Mouse (Mus musculus) thymus, postnatal 36 days (tissue): ENCODE results near the gene Nedd1.

Source experiments
- DNase-seq, 2 experiments: peaks; one replicate each; pipeline ENCODE4 v3.0.0; 2022; ENCODE audit warnings: mixed read lengths in 2 of 2

The Nedd1 gene

DNA sequence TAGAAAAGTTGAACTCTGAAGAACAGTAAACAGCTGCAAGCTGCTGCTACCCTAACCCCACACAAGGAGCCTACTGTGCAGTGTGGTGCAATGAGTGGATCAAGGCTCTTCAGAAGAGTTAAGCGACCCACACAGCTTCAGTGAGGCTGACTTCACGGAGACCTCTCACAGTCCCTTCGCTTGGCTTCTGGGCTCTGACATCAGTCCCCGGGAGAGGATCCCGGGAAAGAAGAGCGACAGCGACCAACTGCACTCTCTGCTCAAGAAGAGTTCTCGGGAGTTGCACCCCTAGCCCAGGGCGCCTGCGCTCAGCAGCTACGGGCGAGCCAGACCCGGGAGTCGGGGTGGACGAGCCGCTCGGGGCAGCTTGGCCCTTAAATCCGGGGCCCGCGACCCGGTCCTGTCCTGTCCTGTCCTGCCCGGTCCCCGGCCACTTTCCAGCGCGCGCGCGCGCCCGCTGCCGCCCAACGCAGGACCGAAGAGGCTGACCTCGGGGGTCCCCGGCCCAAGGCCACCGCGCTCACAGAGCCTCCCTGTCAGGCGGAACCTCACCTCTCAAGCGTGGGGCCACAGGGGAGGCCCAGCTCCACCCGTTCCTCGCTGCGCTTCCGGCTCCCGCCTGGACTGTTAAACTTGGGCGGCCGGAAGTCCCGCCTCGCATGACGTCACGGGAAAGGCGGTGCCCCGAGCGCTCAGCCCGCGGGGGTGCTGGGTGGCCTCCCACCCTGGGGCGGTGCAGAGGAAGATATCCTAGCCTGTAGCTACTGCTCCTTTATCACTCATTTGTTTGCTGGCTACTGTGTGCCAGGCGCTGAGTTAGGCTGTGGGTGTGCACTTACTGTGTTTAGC lies at the start of gene Nedd1:
Gene Nedd1 (minus strand): TSS at position 650 of the 849 bp plus-strand sequence.
- DNase-seq, result peak; percentile 98

DNA sequence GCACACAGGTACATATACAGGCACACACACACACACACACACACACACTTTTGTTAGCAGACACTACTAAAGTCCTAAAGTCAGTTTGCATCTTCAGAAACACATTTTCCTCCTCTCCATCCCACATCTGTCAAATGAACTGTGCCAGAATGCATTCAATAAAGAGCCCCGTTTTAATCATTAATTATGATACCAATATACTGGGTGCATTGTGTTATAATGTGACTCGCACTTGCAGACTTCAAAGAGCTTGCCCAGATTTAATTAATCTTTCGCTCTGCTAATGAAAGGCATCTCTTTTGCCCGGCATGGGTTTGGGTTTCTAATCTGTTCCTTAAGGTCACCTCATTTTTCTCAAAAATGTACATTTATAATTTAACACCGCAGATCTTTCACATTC lies 32.1 kb upstream of the Nedd1 start:
- DNase-seq, result no peak

GRCm38 (mm10) chr10:92730339-92730738 lies 8.1 kb upstream of the Nedd1 start:
- DNase-seq, result no peak

DNA sequence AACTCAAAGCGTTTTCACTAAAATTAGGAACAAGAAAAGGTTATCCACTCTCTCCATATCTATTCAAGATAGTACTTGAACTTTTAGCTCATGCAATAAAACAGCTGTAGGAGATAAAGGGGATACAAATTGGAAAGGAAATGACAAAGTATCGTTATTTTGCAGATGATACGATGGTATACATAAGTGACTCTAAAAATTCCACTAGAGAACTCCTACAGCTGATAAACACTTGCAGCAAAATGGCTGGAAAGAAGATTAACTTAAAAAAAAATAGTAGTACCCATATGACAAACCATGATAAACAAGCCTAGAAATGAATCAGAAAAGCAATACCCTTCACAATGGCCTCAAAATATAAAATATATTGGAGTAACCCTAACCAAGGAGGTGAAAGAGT lies 6.5 kb upstream of the Nedd1 start:
- DNase-seq, result no peak

DNA sequence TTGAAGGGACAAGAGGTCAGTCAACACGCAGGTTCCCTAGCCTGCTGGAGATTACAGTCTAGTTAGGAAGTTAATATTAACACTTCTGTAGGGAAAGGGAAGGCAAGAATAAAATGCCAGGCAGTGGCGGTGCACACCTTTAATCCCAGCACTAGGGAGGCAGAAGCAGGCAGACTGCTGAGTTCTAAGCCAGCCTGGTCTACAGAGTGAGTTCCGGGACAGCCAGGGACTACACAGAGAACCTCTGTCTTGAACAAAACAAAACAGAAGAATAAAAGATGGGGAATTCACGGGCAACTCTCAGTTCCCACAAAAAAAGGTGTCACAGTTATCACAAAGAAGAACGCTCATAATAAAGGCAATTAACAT lies 384 bp upstream of the Nedd1 start:
- DNase-seq, result no peak

GRCm38 (mm10) chr10:92699032-92699431 lies 23.2 kb downstream of the Nedd1 start:
- no peak for DNase-seq

DNA sequence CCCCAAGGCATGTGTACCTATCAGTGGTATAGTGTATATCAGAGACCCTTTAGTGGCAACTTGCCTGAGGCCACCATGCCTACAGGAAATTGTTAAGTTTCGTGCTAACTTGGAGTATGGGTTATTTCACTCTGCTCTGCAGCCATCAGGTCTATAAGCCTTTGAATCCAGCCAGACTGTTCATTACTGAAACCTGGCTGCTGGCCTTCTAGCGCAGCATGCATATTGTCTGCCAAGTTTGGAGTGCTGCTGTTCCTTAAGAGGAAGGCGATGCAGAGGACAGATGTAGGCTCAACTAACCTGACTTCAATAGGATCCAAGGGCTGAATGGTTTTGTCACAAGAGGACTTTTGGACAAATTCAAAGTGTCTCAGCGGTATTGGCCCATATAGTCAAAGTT lies 47.2 kb downstream of the Nedd1 start:
- DNase-seq, result no peak

DNA sequence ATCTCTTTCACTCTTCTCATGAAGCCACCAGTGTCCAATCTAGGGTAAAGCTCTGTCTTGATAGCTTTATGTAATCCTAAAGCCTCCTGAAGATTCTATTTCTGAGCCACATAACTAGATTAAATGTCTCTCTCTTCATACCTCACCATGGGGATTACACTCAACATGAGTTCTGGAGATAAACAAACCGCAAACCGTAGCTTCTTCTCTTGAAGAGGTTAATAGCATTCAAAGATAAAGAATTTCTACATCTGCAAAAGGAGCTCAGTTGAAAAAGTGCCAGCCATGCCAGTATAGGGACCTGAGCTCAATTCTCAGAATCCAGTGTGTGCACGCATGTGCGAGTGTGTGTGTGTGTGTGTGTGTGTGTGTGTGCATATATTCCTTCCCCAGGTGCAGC lies 50.3 kb downstream of the Nedd1 start:
- DNase-seq, result no peak

GRCm38 (mm10) chr10:92665287-92665686 lies 56.9 kb downstream of the Nedd1 start:
- no peak for DNase-seq

- no peak for DNase-seq
Measured at GRCm38 (mm10) chr10:92653266-92653665, 69.0 kb downstream of the Nedd1 start.

DNA sequence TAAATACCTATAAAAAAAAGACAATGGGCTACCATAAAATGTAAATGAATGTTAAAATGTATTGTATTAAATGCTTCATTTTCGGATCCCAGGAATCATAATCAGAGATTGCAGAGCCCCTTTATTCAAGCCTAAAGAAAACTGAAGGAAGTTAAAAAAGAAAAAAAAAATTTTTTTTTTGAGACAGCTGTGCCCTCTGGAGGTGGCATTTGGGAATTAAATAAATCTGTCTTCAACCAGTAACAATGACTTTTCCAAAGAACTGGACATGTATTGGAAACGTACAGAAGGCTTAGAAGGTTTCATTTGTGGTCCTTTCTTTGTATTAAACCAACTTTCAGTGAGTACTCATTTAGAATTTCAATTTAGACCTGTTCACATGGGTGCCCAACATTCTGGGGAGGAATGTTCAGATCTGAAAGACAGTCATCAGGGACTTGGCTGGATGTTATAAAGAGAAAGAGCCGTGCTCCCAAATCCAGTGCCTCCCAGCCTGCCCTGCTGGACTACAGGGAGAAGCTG lies 69.8 kb downstream of the Nedd1 start:
- no peak for DNase-seq

GRCm38 (mm10) chr10:92651266-92651665 lies 71.0 kb downstream of the Nedd1 start:
- no peak for DNase-seq

- no peak for DNase-seq
Measured at GRCm38 (mm10) chr10:92649096-92649495, 73.1 kb downstream of the Nedd1 start.

GRCm38 (mm10) chr10:92647691-92648090 lies 74.5 kb downstream of the Nedd1 start:
- no peak for DNase-seq

GRCm38 (mm10) chr10:92643995-92644394 lies 78.2 kb downstream of the Nedd1 start:
- no peak for DNase-seq

- DNase-seq, result no peak
Measured at GRCm38 (mm10) chr10:92641032-92641431, 81.2 kb downstream of the Nedd1 start.
